In the genomic region with DNA sequence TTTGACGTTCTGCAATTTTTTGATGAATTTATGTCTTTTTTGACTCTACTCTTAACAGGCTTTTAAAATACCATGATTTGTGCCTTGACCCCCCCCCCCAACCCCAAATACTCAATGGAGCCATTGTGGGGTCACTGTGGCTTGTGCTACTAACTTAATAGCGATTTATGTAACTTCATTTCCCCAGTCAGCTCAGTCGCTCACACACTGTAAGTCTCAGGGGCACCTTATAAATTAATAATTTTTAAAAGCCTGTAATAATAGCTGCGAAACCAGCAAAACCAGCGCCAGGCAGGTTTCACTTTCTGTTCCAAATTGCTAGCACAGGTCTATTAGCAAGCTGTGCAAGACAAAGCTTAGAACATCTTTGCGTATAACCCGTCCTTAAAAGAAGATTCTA, we compare ENCODE assay signal across 17 mouse cellular contexts.
DNase-seq lines count a peak whose midpoint lies in the region; ATAC-seq and TF ChIP-seq lines count a peak whose summit lies in the region.
"Had no signal": no experiment of that assay in that cellular context is flagged by ENCODE, and none has a peak within 500 bp of the region (broad histone marks: within the 10 kb centered on the region; RNA-seq: fewer than 3 reads in every experiment).

No protein-coding gene starts in this region.

- H3K36me3 ChIP-seq in midbrain, embryonic 14.5 days (ENCODE audit: control insufficient read depth, insufficient read depth, low read length) = no peaks in the 10 kb centered on the region
- no peaks in the 10 kb centered on the region for H3K36me3 ChIP-seq in midbrain, embryonic 11.5 days (ENCODE audit: control insufficient read depth, insufficient read depth, low read length)
- H3K36me3 ChIP-seq in limb, embryonic 14.5 days (ENCODE audit: control insufficient read depth, insufficient read depth, low read length) = no peaks in the 10 kb centered on the region
- H3K36me3 ChIP-seq: embryonic facial prominence, embryonic 12.5 days; forebrain, embryonic 15.5 days; heart, embryonic 15.5 days; hindbrain, embryonic 13.5 days had no signal

- no peak overlapping the region for H3K4me2 ChIP-seq in midbrain, embryonic 14.5 days (ENCODE audit: low read length)
- H3K4me2 ChIP-seq in midbrain, embryonic 11.5 days = no peak overlapping the region
- 0 out of 2 replicates have a peak overlapping the region, but pooled peaks have one; percentile 3 for H3K4me2 ChIP-seq in limb, embryonic 14.5 days (replicated peaks; ENCODE audit: low read depth, low read length, severe bottlenecking)
- H3K4me2 ChIP-seq: embryonic facial prominence, embryonic 12.5 days; forebrain, embryonic 15.5 days; heart, embryonic 11.5 days; heart, embryonic 15.5 days; hindbrain, embryonic 13.5 days had no signal

- no peak for ATAC-seq in midbrain, embryonic 14.5 days (ENCODE audit: low FRiP score, low TSS enrichment)
- ATAC-seq in midbrain, embryonic 11.5 days (ENCODE audit: low FRiP score) = no peak
- ATAC-seq in limb, embryonic 14.5 days (ENCODE audit: low FRiP score, low read depth) = no peak
- ATAC-seq: forebrain, embryonic 15.5 days had no signal

- TF ChIP-seq POLR2A in limb, embryonic 14.5 days (IDR thresholded peaks at IDR 0.05; ENCODE audit: borderline replicate concordance, extremely low read depth, insufficient read depth, insufficient read length) = no peak

- no peaks in the 10 kb centered on the region for H3K9me3 ChIP-seq in midbrain, embryonic 14.5 days (ENCODE audit: control insufficient read depth, low read length)
- H3K9me3 ChIP-seq in midbrain, embryonic 11.5 days (ENCODE audit: control insufficient read depth, low read length) = no peaks in the 10 kb centered on the region
- no peaks in the 10 kb centered on the region for H3K9me3 ChIP-seq in limb, embryonic 14.5 days (ENCODE audit: control insufficient read depth, low read length)
- H3K9me3 ChIP-seq: embryonic facial prominence, embryonic 12.5 days; forebrain, embryonic 15.5 days; heart, embryonic 15.5 days; hindbrain, embryonic 13.5 days had no signal

- no peak overlapping the region for H3K27ac ChIP-seq in midbrain, embryonic 14.5 days (replicated peaks; ENCODE audit: low read depth, low read length)
- no peak overlapping the region for H3K27ac ChIP-seq in midbrain, embryonic 11.5 days (ENCODE audit: low read depth, low read length)
- H3K27ac ChIP-seq in limb, embryonic 14.5 days (replicated peaks; ENCODE audit: low read depth, low read length) = no peak overlapping the region
- H3K27ac ChIP-seq: embryonic facial prominence, embryonic 12.5 days; forebrain, embryonic 15.5 days; heart, adult 2 months; heart, embryonic 15.5 days; hindbrain, embryonic 13.5 days had no signal

- H3K27me3 ChIP-seq in midbrain, embryonic 14.5 days (ENCODE audit: control insufficient read depth, insufficient read depth, low read length) = no peaks in the 10 kb centered on the region
- no peaks in the 10 kb centered on the region for H3K27me3 ChIP-seq in midbrain, embryonic 11.5 days (ENCODE audit: control insufficient read depth, insufficient read depth, low read length)
- H3K27me3 ChIP-seq in limb, embryonic 14.5 days (ENCODE audit: control insufficient read depth, insufficient read depth, low read length) = no peaks in the 10 kb centered on the region
- H3K27me3 ChIP-seq: embryonic facial prominence, embryonic 12.5 days; forebrain, embryonic 15.5 days; heart, embryonic 15.5 days; hindbrain, embryonic 13.5 days had no signal

- no peaks in the 10 kb centered on the region for H3K4me1 ChIP-seq in midbrain, embryonic 14.5 days (ENCODE audit: control insufficient read depth, insufficient read depth, low read length)
- no peaks in the 10 kb centered on the region for H3K4me1 ChIP-seq in midbrain, embryonic 11.5 days (ENCODE audit: control insufficient read depth, insufficient read depth, low read length)
- H3K4me1 ChIP-seq in limb, embryonic 14.5 days (ENCODE audit: control insufficient read depth, insufficient read depth, low read length) = peaks cover 7% of the 10 kb centered on the region; the same call in 1 of the 2 replicates
- H3K4me1 ChIP-seq: heart, embryonic 15.5 days had no signal

- DNase-seq in midbrain, embryonic 14.5 days = peak; percentile 29
- DNase-seq in midbrain, embryonic 11.5 days (ENCODE audit: low spot score, missing footprints) = no peak
- peak; percentile 32 for DNase-seq in retina, embryonic 14.5 days (ENCODE audit: low spot score)
- DNase-seq in retina, postnatal 1 day = no peak
- no peak for DNase-seq in limb, embryonic 14.5 days (ENCODE audit: low spot score)
- DNase-seq in urinary bladder, postnatal 25 days (ENCODE audit: low spot score) = no peak
- DNase-seq: cerebellum, adult 11-12 months; cerebellum, adult 9-10 months; cerebellum, postnatal 25 days; gastrocnemius, postnatal 14 days; heart, adult 2 months; heart, postnatal 14 days had no signal

- WGBS in midbrain, embryonic 14.5 days = 69% methylated on average over 7 of the region's 7 CpGs
- 92% methylated on average over 7 of the region's 7 CpGs for WGBS in midbrain, embryonic 11.5 days
- WGBS in limb, embryonic 14.5 days = 42% methylated on average over 7 of the region's 7 CpGs

- no peak overlapping the region for H3K4me3 ChIP-seq in midbrain, embryonic 14.5 days (replicated peaks; ENCODE audit: low read depth, low read length)
- no peak overlapping the region for H3K4me3 ChIP-seq in midbrain, embryonic 11.5 days (ENCODE audit: low read depth, low read length)
- H3K4me3 ChIP-seq in limb, embryonic 14.5 days (replicated peaks; ENCODE audit: low read length) = no peak overlapping the region
- H3K4me3 ChIP-seq: embryonic facial prominence, embryonic 12.5 days; forebrain, embryonic 15.5 days; heart, adult 2 months; heart, embryonic 15.5 days; hindbrain, embryonic 13.5 days had no signal

- H3K9ac ChIP-seq in midbrain, embryonic 14.5 days (replicated peaks; ENCODE audit: low read length) = no peak overlapping the region
- no peak overlapping the region for H3K9ac ChIP-seq in midbrain, embryonic 11.5 days (ENCODE audit: low read length)
- H3K9ac ChIP-seq in limb, embryonic 14.5 days (ENCODE audit: low read depth, low read length, severe bottlenecking) = no peak overlapping the region
- H3K9ac ChIP-seq: embryonic facial prominence, embryonic 12.5 days; forebrain, embryonic 15.5 days; heart, embryonic 15.5 days; hindbrain, embryonic 13.5 days had no signal

Comparison
In these comparisons a context has a peak if more than half of its experiments do, and no peak if none do; other contexts are left out.
1. DNase-seq: peak in midbrain, embryonic 14.5 days (single experiment) and retina, embryonic 14.5 days (single experiment); none in midbrain, embryonic 11.5 days (single experiment), retina, postnatal 1 day (single experiment), limb, embryonic 14.5 days (single experiment) and urinary bladder, postnatal 25 days (single experiment).